Mouse (Mus musculus) MEL (cell line): ENCODE results near the gene Tmem87b. TPM values are rescaled to one million over a fixed set of nuclear protein-coding genes. Genes with fewer than 3 reads are reported as not detected.

Experiments
- DNase-seq: peaks from one replicate; pipeline ENCODE4 v3.0.0; 2011; ENCODE audit warnings: low read depth, low spot score
- H3K27ac ChIP-seq: 2 replicates; pipeline ENCODE4 v1.5.1; 2012; ENCODE audit warnings: low read depth, mild to moderate bottlenecking, control low read depth, low read length, moderate library complexity; ENCODE audit not compliant: control insufficient read depth
- H3K27me3 ChIP-seq, 2 experiments: fragments of 150-350 bp in 1 of 2; sonication (generic) in 1 of 2; 2 replicates each; pipeline ENCODE4 v1.6.1; 2012; ENCODE audit warnings: low read length in 2 of 2, mild to moderate bottlenecking in 2 of 2, improper control_type of control experiment in 1 of 2, moderate library complexity in 1 of 2; ENCODE audit not compliant: insufficient read depth in 2 of 2, control insufficient read depth in 1 of 2
- H3K36me3 ChIP-seq, 2 experiments: 2 replicates each; pipeline ENCODE4 v1.6.1; 2012 to 2014; ENCODE audit warnings: low read length in 2 of 2, improper control_type of control experiment in 1 of 2, inconsistent platforms in 1 of 2, mild to moderate bottlenecking in 1 of 2; ENCODE audit not compliant: insufficient read depth in 2 of 2, control insufficient read depth in 1 of 2
- H3K4me1 ChIP-seq, 2 experiments: fragments of 150-350 bp in 1 of 2; sonication (generic) in 1 of 2; 2 replicates each; pipeline ENCODE4 v1.6.1; 2012; ENCODE audit warnings: low read length in 2 of 2, improper control_type of control experiment in 1 of 2, mild to moderate bottlenecking in 1 of 2; ENCODE audit not compliant: insufficient read depth in 2 of 2, control insufficient read depth in 1 of 2
- H3K4me3 ChIP-seq, 2 experiments: fragments of 150-350 bp in 1 of 2; sonication (generic) in 1 of 2; 2 replicates each; pipeline ENCODE4 v1.5.1; 2012; ENCODE audit warnings: low read depth in 2 of 2, low read length in 2 of 2, mild to moderate bottlenecking in 2 of 2, moderate library complexity in 2 of 2, control low read depth in 1 of 2, improper control_type of control experiment in 1 of 2; ENCODE audit not compliant: control insufficient read depth in 1 of 2, insufficient read depth in 1 of 2
- H3K79me2 ChIP-seq: 2 replicates; pipeline ENCODE4 v1.6.1; 2012; ENCODE audit warnings: mild to moderate bottlenecking, low read length, moderate library complexity; ENCODE audit not compliant: control insufficient read depth, poor library complexity, insufficient read depth
- H3K9ac ChIP-seq: 2 replicates; pipeline ENCODE4 v1.6.1; 2012; ENCODE audit warnings: low read depth, mild to moderate bottlenecking, control low read depth, low read length, moderate library complexity; ENCODE audit not compliant: control insufficient read depth, poor library complexity, severe bottlenecking
- H3K9me3 ChIP-seq: fragments of 150-350 bp; sonication (generic); replicated peaks from 2 replicates; pipeline ENCODE4 v1.6.1; 2012; ENCODE audit warnings: mild to moderate bottlenecking, low read length, improper control_type of control experiment, moderate library complexity; ENCODE audit not compliant: insufficient read depth
- BHLHE40 ChIP-seq: IDR thresholded peaks from 2 replicates; pipeline ENCODE4 v1.6.1; 2012; ENCODE audit warnings: low read depth, mild to moderate bottlenecking, inconsistent platforms, low read length, improper control_type of control experiment, borderline replicate concordance
- CHD2 ChIP-seq: IDR thresholded peaks from 2 replicates; pipeline ENCODE4 v1.6.1; 2011; ENCODE audit warnings: low read length, improper control_type of control experiment
- EP300 ChIP-seq, 2 experiments: IDR thresholded peaks; 2 replicates each; pipeline ENCODE4 v1.6.1; 2011; ENCODE audit warnings: improper control_type of control experiment in 2 of 2, low read length in 2 of 2, low read depth in 1 of 2, mild to moderate bottlenecking in 1 of 2
- ETS1 ChIP-seq: IDR thresholded peaks from 2 replicates; pipeline ENCODE4 v1.6.1; 2012; ENCODE audit warnings: low read depth, mild to moderate bottlenecking, inconsistent platforms, low read length, improper control_type of control experiment, moderate library complexity
- GABPA ChIP-seq: IDR thresholded peaks from 2 replicates; pipeline ENCODE4 v1.6.1; 2012; ENCODE audit warnings: low read depth, mild to moderate bottlenecking, inconsistent platforms, low read length, improper control_type of control experiment, moderate library complexity
- GATA1 ChIP-seq: IDR thresholded peaks from 2 replicates; pipeline ENCODE4 v1.6.1; 2011; ENCODE audit warnings: low read depth, low read length, improper control_type of control experiment
- JUND ChIP-seq: IDR thresholded peaks from 2 replicates; pipeline ENCODE4 v1.6.1; 2011; ENCODE audit warnings: low read depth, mild to moderate bottlenecking, improper control_type of control experiment, low read length
- KAT2A ChIP-seq: conservative IDR thresholded peaks from 2 replicates; pipeline ENCODE4 v1.6.1; 2012; ENCODE audit warnings: low read depth, low read length, improper control_type of control experiment, inconsistent platforms
- MAX ChIP-seq: IDR thresholded peaks from 2 replicates; pipeline ENCODE4 v1.6.1; 2011; ENCODE audit warnings: low read length, improper control_type of control experiment
- MAZ ChIP-seq: IDR thresholded peaks from 2 replicates; pipeline ENCODE4 v1.6.1; 2012; ENCODE audit warnings: low read depth, mild to moderate bottlenecking, inconsistent platforms, low read length, improper control_type of control experiment
- MEF2A ChIP-seq: IDR thresholded peaks from 2 replicates; pipeline ENCODE4 v1.6.1; 2014; ENCODE audit warnings: low read depth, mild to moderate bottlenecking, inconsistent platforms, low read length, improper control_type of control experiment; ENCODE audit not compliant: poor library complexity, insufficient replicate concordance, severe bottlenecking; ENCODE audit errors: extremely low read depth
- MYC ChIP-seq: IDR thresholded peaks from 2 replicates; pipeline ENCODE4 v1.6.1; 2011; ENCODE audit warnings: low read depth, mild to moderate bottlenecking, low read length, improper control_type of control experiment, moderate library complexity
- NELFE ChIP-seq: IDR thresholded peaks from 2 replicates; pipeline ENCODE4 v1.6.1; 2011; ENCODE audit warnings: low read depth, low read length, improper control_type of control experiment
- NRF1 ChIP-seq: IDR thresholded peaks from 2 replicates; pipeline ENCODE4 v1.6.1; 2014; ENCODE audit warnings: low read depth, mild to moderate bottlenecking, inconsistent platforms, low read length, improper control_type of control experiment, moderate library complexity; ENCODE audit not compliant: poor library complexity, insufficient read depth, severe bottlenecking
- POLR2A ChIP-seq, 2 experiments: IDR thresholded peaks; 2 replicates each; pipeline ENCODE4 v1.6.1; 2011 to 2012; ENCODE audit warnings: low read length in 2 of 2, mild to moderate bottlenecking in 2 of 2, control low read depth in 1 of 2, improper control_type of control experiment in 1 of 2, low read depth in 1 of 2, moderate library complexity in 1 of 2; ENCODE audit not compliant: control insufficient read depth in 1 of 2, insufficient read depth in 1 of 2, poor library complexity in 1 of 2
- POLR2AphosphoS2 ChIP-seq: IDR thresholded peaks from 2 replicates; pipeline ENCODE4 v1.6.1; 2011; ENCODE audit warnings: low read length, improper control_type of control experiment
- RAD21 ChIP-seq: IDR thresholded peaks from 2 replicates; pipeline ENCODE4 v1.6.1; 2011; ENCODE audit warnings: mild to moderate bottlenecking, low read depth, low read length, improper control_type of control experiment
- RCOR1 ChIP-seq: IDR thresholded peaks from 2 replicates; pipeline ENCODE4 v1.6.1; 2012; ENCODE audit warnings: low read depth, mild to moderate bottlenecking, inconsistent platforms, low read length, improper control_type of control experiment
- SMC3 ChIP-seq: IDR thresholded peaks from 2 replicates; pipeline ENCODE4 v1.6.1; 2011; ENCODE audit warnings: low read depth, low read length, improper control_type of control experiment
- TBP ChIP-seq: IDR thresholded peaks from 2 replicates; pipeline ENCODE4 v1.8.0; 2011; ENCODE audit warnings: low read depth, low read length, improper control_type of control experiment
- TCF12 ChIP-seq: IDR thresholded peaks from 2 replicates; pipeline ENCODE4 v1.6.1; 2014; ENCODE audit warnings: low read depth, mild to moderate bottlenecking, inconsistent platforms, low read length, improper control_type of control experiment, moderate library complexity
- USF1 ChIP-seq: IDR thresholded peaks from 2 replicates; pipeline ENCODE4 v1.6.1; 2014; ENCODE audit warnings: low read depth, mild to moderate bottlenecking, inconsistent platforms, low read length, improper control_type of control experiment, moderate library complexity
- USF2 ChIP-seq, 2 experiments: IDR thresholded peaks; 2 replicates each; pipeline ENCODE4 v1.6.1; 2011 to 2012; ENCODE audit warnings: improper control_type of control experiment in 2 of 2, low read length in 2 of 2, borderline replicate concordance in 1 of 2, inconsistent platforms in 1 of 2, low read depth in 1 of 2, mild to moderate bottlenecking in 1 of 2; ENCODE audit not compliant: insufficient read depth in 1 of 2
- ZC3H11A ChIP-seq: IDR thresholded peaks from 2 replicates; pipeline ENCODE4 v1.6.1; 2012; ENCODE audit warnings: low read depth, mild to moderate bottlenecking, inconsistent platforms, low read length, improper control_type of control experiment
- ZKSCAN1 ChIP-seq: IDR thresholded peaks from 2 replicates; pipeline ENCODE4 v1.6.1; 2012; ENCODE audit warnings: low read depth, mild to moderate bottlenecking, inconsistent platforms, low read length, improper control_type of control experiment, moderate library complexity
- ZMIZ1 ChIP-seq: IDR thresholded peaks from 2 replicates; pipeline ENCODE4 v1.6.1; 2012; ENCODE audit warnings: low read depth, mild to moderate bottlenecking, inconsistent platforms, low read length, improper control_type of control experiment, moderate library complexity
- polyA plus RNA-seq, 2 experiments: library from polyadenylated mRNA; stranded (reverse) in 1 of 2; unstranded in 1 of 2; fragments of >175 nt in 1 of 2; fragments of >200 nt in 1 of 2; gene quantifications; 2 replicates each; pipeline versions ENCODE4 v1.2.1 to v1.2.4; 2012; ENCODE audit warnings: low replicate concordance in 2 of 2, low read depth in 1 of 2; ENCODE audit not compliant: insufficient read length in 2 of 2, insufficient read depth in 1 of 2, missing spikeins in 1 of 2
- total RNA-seq: library from RNA; depleted of rRNA; stranded (reverse); fragments of 300-350 nt; gene quantifications from 2 replicates; pipeline ENCODE4 v1.2.3, GENCODE M21; 2012

The Tmem87b gene
- total and polyA plus RNA-seq, 3 experiments: 3.9 to 4.8 TPM; not detected in 1

DNA sequence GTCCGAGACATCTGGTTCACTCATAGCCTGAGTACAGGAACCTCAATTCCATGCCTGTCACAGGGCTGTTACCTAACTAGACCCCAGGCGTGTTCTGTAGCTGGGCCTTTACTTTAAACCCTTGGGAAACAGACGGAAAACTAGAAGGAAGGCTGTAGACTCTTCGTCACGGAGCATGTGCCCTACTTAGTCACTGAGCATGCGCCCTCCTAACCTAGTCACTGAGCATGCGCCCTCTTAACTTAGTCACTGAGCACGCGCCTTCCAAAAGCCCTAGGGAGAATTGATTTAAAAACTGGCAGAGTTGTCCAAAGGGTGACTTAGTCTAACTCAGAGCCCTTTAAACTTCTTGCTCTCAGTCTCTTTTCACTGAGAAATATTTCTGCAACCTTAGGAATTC lies 44.7 kb downstream of the Tmem87b start, which contains the start of gene Fbln7:
Gene Fbln7 (plus strand): TSS at position 346 of the 400 bp plus-strand sequence.
- no peak for TF ChIP-seq ZC3H11A
- no peak for TF ChIP-seq GABPA
- TF ChIP-seq MAX: no peak
- TF ChIP-seq MYC: no peak
- TF ChIP-seq KAT2A: no peak
- TF ChIP-seq SMC3: no peak
- TF ChIP-seq USF2 (IDR thresholded peaks at IDR 0.05; ENCODE audit: borderline replicate concordance in 1 of 2, insufficient read depth in 1 of 2, low read depth in 1 of 2, low read length in 2 of 2): no peak
- TF ChIP-seq GATA1: no peak
- no peak for TF ChIP-seq NELFE
- no peak for TF ChIP-seq ETS1
- TF ChIP-seq EP300 (IDR thresholded peaks at IDR 0.05; ENCODE audit: low read depth in 1 of 2, low read length in 2 of 2): no peak
- TF ChIP-seq RCOR1: no peak
- no peak for TF ChIP-seq CHD2
- TF ChIP-seq RAD21: no peak
- no peak for TF ChIP-seq MAZ
- no peak for TF ChIP-seq POLR2A (IDR thresholded peaks at IDR 0.05; ENCODE audit: control insufficient read depth in 1 of 2, insufficient read depth in 1 of 2, low read depth in 1 of 2, low read length in 2 of 2, poor library complexity in 1 of 2)
- no peak for TF ChIP-seq USF1
- DNase-seq: no peak
- H3K36me3 ChIP-seq: no peaks in the 10 kb centered on the region
- no peaks in the 10 kb centered on the region for H3K9me3 ChIP-seq
- no peaks in the 10 kb centered on the region for H3K27me3 ChIP-seq
- no peak within 1 kb of the TSS for H3K9ac ChIP-seq
- no peaks in the 10 kb centered on the region for H3K4me1 ChIP-seq
- H3K27ac ChIP-seq: no peak within 1 kb of the TSS
- no peaks in the 10 kb centered on the region for H3K79me2 ChIP-seq
- H3K4me3 ChIP-seq: no peak within 1 kb of the TSS

DNA sequence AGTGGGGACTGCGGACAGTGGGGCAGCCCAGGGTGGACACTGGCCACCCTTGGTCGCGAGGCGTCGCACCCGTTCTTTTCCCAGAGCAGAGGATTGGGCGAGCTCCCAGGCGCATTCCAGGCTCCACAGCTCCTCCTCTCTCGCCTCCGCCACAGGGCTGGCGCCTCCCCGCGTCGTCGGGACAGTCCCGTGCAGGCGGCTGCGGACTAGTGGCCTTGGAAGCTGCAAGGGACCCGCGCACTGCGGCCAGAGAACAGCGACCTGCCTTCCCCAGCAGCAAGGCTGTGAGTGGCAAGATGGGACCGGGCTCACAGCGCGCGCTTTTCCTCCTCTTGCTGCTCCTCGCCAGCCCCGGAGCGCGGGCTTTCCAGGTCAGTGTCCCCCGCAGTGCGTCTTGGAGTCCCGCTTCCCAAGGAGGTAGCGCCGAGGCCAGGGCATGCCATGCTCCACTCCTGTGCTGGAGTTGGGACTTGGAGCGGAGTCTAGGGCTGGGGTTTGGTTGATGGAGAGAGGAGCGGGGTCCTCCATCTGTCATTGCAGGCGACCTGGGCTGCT lies 45.9 kb downstream of the Tmem87b start:
- H3K27ac ChIP-seq: no peak overlapping the region
- TF ChIP-seq ZKSCAN1 (no peak), TBP (no peak), NELFE (no peak), POLR2AphosphoS2 (no peak), POLR2A (IDR thresholded peaks at IDR 0.05; ENCODE audit: control insufficient read depth in 1 of 2, insufficient read depth in 1 of 2, low read depth in 1 of 2, low read length in 2 of 2, poor library complexity in 1 of 2) (no peak), USF1 (no peak), CHD2 (no peak), NRF1 (no peak), ZMIZ1 (no peak), GABPA (no peak), KAT2A (no peak), EP300 (IDR thresholded peaks at IDR 0.05; ENCODE audit: low read depth in 1 of 2, low read length in 2 of 2) (no peak), ZC3H11A (no peak), JUND (no peak), MEF2A (no peak), USF2 (IDR thresholded peaks at IDR 0.05; ENCODE audit: borderline replicate concordance in 1 of 2, insufficient read depth in 1 of 2, low read depth in 1 of 2, low read length in 2 of 2) (no peak), SMC3 (no peak), TCF12 (no peak), BHLHE40 (no peak)
- H3K4me3 ChIP-seq: no peak overlapping the region
- no peaks in the 10 kb centered on the region for H3K79me2 ChIP-seq
- no peaks in the 10 kb centered on the region for H3K27me3 ChIP-seq
- H3K9ac ChIP-seq: no peak overlapping the region
- H3K9me3 ChIP-seq: no peaks in the 10 kb centered on the region
- DNase-seq: no peak
- no peaks in the 10 kb centered on the region for H3K4me1 ChIP-seq
- H3K36me3 ChIP-seq: no peaks in the 10 kb centered on the region
